Mouse (Mus musculus) lung, embryonic 14.5 days (tissue): Measurements from ENCODE around the gene Bloc1s3. TPM values are rescaled to one million over a fixed set of nuclear protein-coding genes. Genes with fewer than 3 reads are reported as not detected.

Experiments
- ATAC-seq: fragments of 200-750 bp; cut with Nextera tagmentation; 2 replicates; pipeline ENCODE4 v1.8.0; 2017; ENCODE audit warnings: mild to moderate bottlenecking, moderate TSS enrichment, moderate library complexity; ENCODE audit not compliant: insufficient read depth
- DNase-seq: peaks from one replicate; pipeline ENCODE4 v3.0.0-alpha.2; 2015
- H3K27ac ChIP-seq: fragments of 300-500 bp; sonication (generic); 2 replicates; pipeline ENCODE4 v1.5.1; 2014; ENCODE audit warnings: low read depth, mild to moderate bottlenecking, moderate library complexity
- H3K27me3 ChIP-seq: fragments of 300-500 bp; sonication (generic); 2 replicates; pipeline ENCODE4 v1.6.1; 2014; ENCODE audit warnings: low read length, control low read depth; ENCODE audit not compliant: insufficient read depth
- H3K36me3 ChIP-seq: fragments of 300-500 bp; sonication (generic); 2 replicates; pipeline ENCODE4 v1.6.1; 2014; ENCODE audit warnings: control low read depth; ENCODE audit not compliant: insufficient read depth
- H3K4me1 ChIP-seq: fragments of 300-500 bp; sonication (generic); 2 replicates; pipeline ENCODE4 v1.6.1; 2014; ENCODE audit warnings: antibody characterized with exemption, control low read depth; ENCODE audit not compliant: insufficient read depth
- H3K4me2 ChIP-seq: fragments of 300-500 bp; sonication (generic); 2 replicates; pipeline ENCODE4 v1.6.1; 2014; ENCODE audit warnings: mild to moderate bottlenecking
- H3K4me3 ChIP-seq: fragments of 300-500 bp; sonication (generic); 2 replicates; pipeline ENCODE4 v1.5.1; 2014; ENCODE audit warnings: low read depth, low read length
- H3K9ac ChIP-seq: fragments of 300-500 bp; sonication (generic); 2 replicates; pipeline ENCODE4 v1.6.1; 2014
- H3K9me3 ChIP-seq: fragments of 300-500 bp; sonication (generic); 2 replicates; pipeline ENCODE4 v1.6.1; 2016; ENCODE audit warnings: low read depth, low read length, control low read depth
- CTCF ChIP-seq: IDR thresholded peaks from 2 replicates; pipeline ENCODE4 v1.5.1; 2016; ENCODE audit warnings: antibody characterized with exemption, low read depth
- WGBS: fragments of 180-500 bp; shearing (Covaris S2); extraction: QIAGEN DNeasy Blood & Tissue Kit; methylation state at CpG from one replicate; pipeline ENCODE4 v1.1.7; 2014; 5-methylcytosine and 5-hydroxymethylcytosine counted together
- polyA plus RNA-seq: library from polyadenylated mRNA; unstranded; fragments of >200 nt; fragmentation: Nextera tagmentation; extraction: Ambion mirVana; gene quantifications from 2 replicates; pipeline ENCODE4 v1.2.1, GENCODE M21; 2014

The Bloc1s3 gene
- polyA plus RNA-seq, 1 experiment from 2014 or later = 1.7 TPM

DNA sequence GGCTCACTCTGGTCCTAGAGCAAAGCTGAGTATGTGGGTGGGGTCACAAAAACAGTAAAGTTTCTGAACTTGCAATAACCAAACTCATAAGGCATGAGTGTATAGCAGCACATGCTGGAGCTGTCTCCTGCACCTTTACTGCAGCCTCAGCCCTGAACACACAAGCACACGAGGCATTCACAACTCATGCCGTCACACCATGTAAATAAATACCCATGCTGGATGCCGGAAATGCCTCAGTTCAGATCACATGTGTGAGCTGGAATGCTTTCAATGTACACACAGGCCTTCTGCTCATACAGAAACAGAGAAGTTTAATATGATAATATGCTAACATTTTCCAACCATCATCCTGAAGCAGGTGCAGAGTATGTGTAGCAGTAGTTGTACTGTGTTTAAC, 37.8 kb upstream of the Bloc1s3 start:
- DNase-seq (peak; percentile 51), ATAC-seq (no peak)
- Histone ChIP-seq H3K9ac (no peak overlapping the region), H3K4me2 (no peak overlapping the region), H3K4me1 (peaks cover 10% of the 10 kb centered on the region), H3K4me3 (no peak overlapping the region), H3K27me3 (no peaks in the 10 kb centered on the region), H3K9me3 (no peaks in the 10 kb centered on the region), H3K27ac (0 out of 2 replicates have a peak overlapping the region, but pooled peaks have one; percentile 48), H3K36me3 (0 out of 2 replicates have a peak, but pooled peaks cover 3% of the 10 kb centered on the region)
- 13% methylated on average over 3 of the region's 3 CpGs for WGBS
- TF ChIP-seq CTCF = no peak

DNA sequence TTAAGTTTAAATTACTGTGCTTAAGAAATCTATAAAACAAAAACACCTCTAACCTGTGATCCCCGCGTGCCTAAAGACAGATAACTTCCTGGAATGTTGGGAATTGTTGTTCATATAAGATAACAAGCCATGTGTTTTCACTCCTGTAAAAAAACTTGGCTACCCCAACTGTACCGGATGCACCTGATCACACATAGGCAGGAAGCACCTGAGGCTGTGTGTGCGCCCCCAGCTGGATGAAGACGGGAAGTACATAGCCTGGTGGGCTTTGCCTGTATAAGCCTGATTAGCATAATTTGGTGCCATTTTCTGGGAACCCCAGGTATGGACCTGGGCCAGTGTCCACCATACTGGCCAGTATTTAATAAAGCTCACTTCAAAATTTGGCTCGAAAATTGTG, 35.4 kb upstream of the Bloc1s3 start:
- no peak overlapping the region for H3K4me2 ChIP-seq
- no peak overlapping the region for H3K4me3 ChIP-seq
- TF ChIP-seq CTCF = peak; percentile 69
- no peak overlapping the region for H3K9ac ChIP-seq
- H3K27ac ChIP-seq = no peak overlapping the region
- H3K27me3 ChIP-seq = no peaks in the 10 kb centered on the region
- H3K4me1 ChIP-seq = peaks cover 10% of the 10 kb centered on the region
- DNase-seq (peak; percentile 56), ATAC-seq (no peak)
- H3K36me3 ChIP-seq = 0 out of 2 replicates have a peak, but pooled peaks cover 3% of the 10 kb centered on the region
- H3K9me3 ChIP-seq = no peaks in the 10 kb centered on the region
- WGBS = 47% methylated on average over 6 of the region's 6 CpGs

DNA sequence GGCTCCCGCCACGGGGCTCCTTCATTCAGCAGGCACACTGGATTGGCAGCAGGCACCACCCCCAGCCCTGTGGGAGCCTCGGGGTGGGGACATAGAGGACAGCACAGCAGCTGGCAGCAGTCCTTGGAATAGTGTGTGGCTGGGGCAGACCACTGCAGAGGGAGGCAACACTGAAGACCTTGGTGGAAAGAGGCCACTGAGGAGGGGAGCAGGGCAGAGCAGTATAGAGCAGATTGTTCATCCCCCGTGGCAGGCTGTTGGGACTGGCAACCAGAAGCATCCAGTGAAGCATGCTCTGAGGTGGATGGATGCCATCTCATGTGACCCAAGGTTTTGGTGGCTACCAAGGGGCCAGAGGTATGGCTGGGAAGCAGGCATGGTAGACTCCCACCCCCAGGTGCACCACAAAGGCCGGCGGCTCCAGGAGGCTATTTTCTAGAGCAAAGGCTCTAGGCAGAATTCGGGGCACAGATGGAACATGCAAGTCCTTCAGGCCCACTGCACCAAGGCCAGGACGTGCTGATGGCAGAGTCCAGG, 34.1 kb upstream of the Bloc1s3 start:
- Histone ChIP-seq H3K4me3 (no peak overlapping the region), H3K9me3 (no peaks in the 10 kb centered on the region), H3K4me2 (no peak overlapping the region), H3K27ac (no peak overlapping the region), H3K27me3 (no peaks in the 10 kb centered on the region), H3K4me1 (peaks cover 10% of the 10 kb centered on the region), H3K9ac (no peak overlapping the region), H3K36me3 (0 out of 2 replicates have a peak, but pooled peaks cover 3% of the 10 kb centered on the region)
- no peak for TF ChIP-seq CTCF
- DNase-seq (no peak), ATAC-seq (0 out of 2 replicates have a peak, but pooled peaks have one; percentile 12)
- 72% methylated on average over 8 of the region's 8 CpGs for WGBS

GRCm38 (mm10) chr7:19541681-19542154, 33.6 kb upstream of the Bloc1s3 start:
- ATAC-seq (no peak), DNase-seq (no peak)
- Histone ChIP-seq H3K9ac (no peak overlapping the region), H3K27ac (0 out of 2 replicates have a peak overlapping the region, but pooled peaks have one; percentile 42), H3K36me3 (0 out of 2 replicates have a peak, but pooled peaks cover under 1% of the 10 kb centered on the region), H3K4me3 (no peak overlapping the region), H3K4me1 (peaks cover 6% of the 10 kb centered on the region), H3K4me2 (no peak overlapping the region), H3K27me3 (no peaks in the 10 kb centered on the region), H3K9me3 (no peaks in the 10 kb centered on the region)
- 75% methylated on average over 7 of the region's 7 CpGs for WGBS
- no peak for TF ChIP-seq CTCF

GRCm38 (mm10) chr7:19540771-19541566, 32.8 kb upstream of the Bloc1s3 start:
- Histone ChIP-seq H3K9me3 (no peaks in the 10 kb centered on the region), H3K27me3 (no peaks in the 10 kb centered on the region), H3K4me1 (no peaks in the 10 kb centered on the region), H3K36me3 (no peaks in the 10 kb centered on the region), H3K9ac (no peak overlapping the region), H3K27ac (no peak overlapping the region), H3K4me3 (no peak overlapping the region), H3K4me2 (no peak overlapping the region)
- no peak for DNase-seq
- 67% methylated on average over 2 of the region's 2 CpGs for WGBS
- no peak for TF ChIP-seq CTCF
- no peak for ATAC-seq

DNA sequence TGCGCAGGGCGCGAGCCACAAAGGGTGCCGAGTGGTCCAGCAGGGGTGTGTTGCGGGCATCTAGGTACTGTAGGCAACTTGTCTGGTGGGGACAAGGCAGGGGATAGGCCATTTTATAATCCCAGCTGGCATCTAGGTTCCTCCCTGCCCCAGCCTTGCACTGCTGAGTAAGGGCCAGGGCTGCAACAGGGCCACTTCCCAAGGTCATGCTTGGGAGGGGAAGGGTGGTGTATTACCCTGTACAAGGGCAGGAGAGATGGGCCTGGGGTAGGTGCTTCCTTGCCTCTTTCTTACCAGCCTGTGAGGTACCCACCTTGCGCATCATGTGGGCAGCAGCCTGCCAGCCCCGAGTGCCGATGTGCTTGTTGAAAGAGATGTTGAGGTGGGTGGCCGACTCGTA, 26.5 kb upstream of the Bloc1s3 start:
- peaks cover 58% of the 10 kb centered on the region for H3K36me3 ChIP-seq
- no peak overlapping the region for H3K27ac ChIP-seq
- ATAC-seq (no peak), DNase-seq (no peak)
- WGBS = 93% methylated on average over 10 of the region's 10 CpGs
- H3K9ac ChIP-seq = no peak overlapping the region
- H3K4me1 ChIP-seq = no peaks in the 10 kb centered on the region
- no peaks in the 10 kb centered on the region for H3K9me3 ChIP-seq
- TF ChIP-seq CTCF = no peak
- H3K27me3 ChIP-seq = no peaks in the 10 kb centered on the region
- no peak overlapping the region for H3K4me2 ChIP-seq
- no peak overlapping the region for H3K4me3 ChIP-seq

DNA sequence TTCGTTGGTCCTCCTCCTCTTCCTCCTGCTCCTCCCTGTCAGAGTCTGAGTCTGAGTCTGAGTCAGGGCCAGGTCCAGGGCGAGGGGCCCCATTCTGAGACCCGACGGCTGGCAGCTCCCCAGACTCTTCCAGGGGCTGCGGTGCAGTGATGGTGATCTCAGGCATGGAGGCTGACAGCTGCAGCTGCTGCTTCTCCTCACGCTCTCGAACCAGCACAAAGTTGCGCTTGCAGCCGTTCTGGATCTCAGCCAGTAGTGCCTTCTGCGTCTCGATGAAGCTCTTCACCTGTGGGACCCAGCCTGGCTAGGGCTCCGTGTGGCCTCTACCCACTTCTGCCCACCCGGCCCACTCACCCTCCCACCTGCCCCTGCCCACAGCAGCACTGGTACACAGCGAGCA, 24.1 kb upstream of the Bloc1s3 start:
- DNase-seq (no peak), ATAC-seq (no peak)
- H3K27ac ChIP-seq = no peak overlapping the region
- H3K4me1 ChIP-seq = no peaks in the 10 kb centered on the region
- no peak overlapping the region for H3K9ac ChIP-seq
- no peaks in the 10 kb centered on the region for H3K9me3 ChIP-seq
- 67% methylated on average over 14 of the region's 14 CpGs for WGBS
- H3K4me3 ChIP-seq = no peak overlapping the region
- H3K4me2 ChIP-seq = no peak overlapping the region
- peaks cover 73% of the 10 kb centered on the region for H3K36me3 ChIP-seq
- no peaks in the 10 kb centered on the region for H3K27me3 ChIP-seq
- no peak for TF ChIP-seq CTCF
